Mouse (Mus musculus): ENCODE results near the gene Gpd2. TPM values are rescaled to one million over a fixed set of nuclear protein-coding genes. Genes with fewer than 3 reads are reported as not detected.
A peak's percentile ranks its signal among the peaks of the same experiment; 100 is the strongest.

Gpd2 gene
- polyA plus RNA-seq, 1 experiment from 2014 or later = 12.9 TPM

DNA sequence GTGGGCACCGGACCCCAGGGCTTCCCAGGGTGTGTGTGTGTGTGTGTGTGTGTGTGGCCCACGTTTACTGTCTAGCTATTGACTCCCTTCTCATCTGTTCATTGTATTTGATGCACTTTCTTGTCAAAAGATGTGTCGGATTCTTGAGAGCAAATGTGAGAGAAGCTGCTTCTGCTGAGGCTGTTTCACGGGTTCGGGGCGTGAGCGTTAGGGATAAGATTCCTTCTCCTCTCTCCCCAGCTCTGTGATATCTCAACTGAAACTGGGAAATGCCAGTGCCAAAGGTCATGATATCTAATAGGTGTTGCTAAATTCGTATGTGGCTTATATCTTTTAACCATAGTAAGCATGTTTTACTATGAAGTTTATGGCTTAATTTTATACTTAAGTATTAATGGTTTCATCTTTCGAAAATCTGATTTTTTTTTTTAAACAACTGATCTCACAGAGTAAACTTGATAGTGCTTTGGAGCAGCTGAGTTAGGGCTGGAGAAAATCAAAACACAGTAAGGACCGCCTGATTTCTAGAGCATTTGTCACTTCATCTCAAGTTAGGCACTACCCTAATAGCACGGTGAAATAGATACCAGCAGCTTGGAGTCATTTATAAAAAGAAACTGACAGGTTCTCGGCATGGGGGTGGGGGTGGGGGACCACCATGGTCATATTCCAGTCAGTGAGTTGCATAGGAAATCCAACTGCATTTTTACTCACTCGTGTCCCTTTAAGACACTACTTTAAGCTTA, 32.4 kb downstream of the Gpd2 start:
- H3K4me1 ChIP-seq = no peaks in the 10 kb centered on the region
- WGBS (ENCODE audit: insufficient replicate concordance) = 70% methylated on average over 13 of the region's 13 CpGs
- H3K4me3 ChIP-seq = no peak overlapping the region
- ATAC-seq = no peak
- H3K9me3 ChIP-seq (replicated peaks) = no peaks in the 10 kb centered on the region
- no peaks in the 10 kb centered on the region for H3K27me3 ChIP-seq (replicated peaks)
- H3K36me3 ChIP-seq = no peaks in the 10 kb centered on the region
- H3K4me2 ChIP-seq = no peak overlapping the region
- no peak overlapping the region for H3K9ac ChIP-seq
- no peak overlapping the region for H3K27ac ChIP-seq

DNA sequence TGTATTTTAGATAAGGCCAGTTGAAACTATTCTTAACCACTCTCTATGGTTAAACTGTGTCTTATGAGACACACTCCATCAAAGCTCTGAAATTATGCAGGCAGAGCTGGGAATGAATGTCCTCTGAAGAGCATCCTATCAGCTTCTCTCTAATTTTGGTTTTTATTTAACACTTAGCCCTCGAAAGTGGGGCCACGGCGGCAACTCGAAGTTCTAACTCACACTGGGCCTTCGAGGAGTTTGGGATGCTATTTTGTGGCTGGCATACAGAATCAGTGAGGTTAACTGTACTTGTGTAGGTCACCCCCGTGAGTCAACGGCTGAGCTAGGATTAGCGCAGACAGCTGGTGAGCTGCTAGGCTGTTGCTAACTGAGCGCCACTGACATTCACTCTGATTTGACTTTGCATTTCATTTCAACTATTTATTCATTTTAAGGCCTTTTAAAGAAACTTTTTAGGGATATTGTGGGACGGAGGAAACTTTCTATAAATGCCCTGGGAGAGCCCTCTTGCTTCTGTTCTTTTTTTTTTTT, 42.8 kb downstream of the Gpd2 start:
- WGBS (ENCODE audit: insufficient replicate concordance) = 85% methylated on average over 10 of the region's 10 CpGs

DNA sequence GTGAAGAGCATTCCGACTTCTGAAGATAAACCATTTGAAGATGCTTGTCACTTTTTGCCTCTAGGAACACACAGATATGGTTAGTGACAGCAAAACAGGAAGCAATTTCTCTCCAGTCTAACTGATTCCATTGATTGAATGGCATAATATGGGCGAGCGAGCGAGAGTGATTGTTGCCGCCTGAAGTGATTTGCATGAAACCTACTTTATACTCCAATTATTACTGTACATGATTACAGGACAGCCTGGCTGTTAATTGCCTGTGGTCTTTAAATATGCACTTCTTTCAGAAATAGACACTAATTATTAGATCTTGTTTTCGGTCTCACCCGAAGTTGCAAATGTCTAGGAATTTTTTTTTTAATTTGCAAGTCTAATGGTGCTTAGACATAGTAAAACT, 46.4 kb downstream of the Gpd2 start:
- ATAC-seq = no peak
- H3K4me1 ChIP-seq = no peaks in the 10 kb centered on the region
- 74% methylated on average over 7 of the region's 7 CpGs for WGBS (ENCODE audit: insufficient replicate concordance)
- H3K4me2 ChIP-seq = no peak overlapping the region
- no peak overlapping the region for H3K4me3 ChIP-seq
- no peaks in the 10 kb centered on the region for H3K27me3 ChIP-seq (replicated peaks)
- H3K36me3 ChIP-seq = no peaks in the 10 kb centered on the region; the same call in 1 of the 2 replicates
- no peak overlapping the region for H3K27ac ChIP-seq
- H3K9ac ChIP-seq = no peak overlapping the region
- no peaks in the 10 kb centered on the region for H3K9me3 ChIP-seq (replicated peaks)

More for the DNA sequence above, 42.8 kb downstream of the Gpd2 start:
- no peak for ATAC-seq
- Histone ChIP-seq H3K36me3 (no peaks in the 10 kb centered on the region; the same call in 1 of the 2 replicates), H3K4me2 (no peak overlapping the region), H3K4me1 (0 out of 2 replicates have a peak, but pooled peaks cover 11% of the 10 kb centered on the region), H3K9me3 (replicated peaks) (no peaks in the 10 kb centered on the region), H3K4me3 (no peak overlapping the region), H3K27me3 (replicated peaks) (no peaks in the 10 kb centered on the region), H3K27ac (no peak overlapping the region), H3K9ac (no peak overlapping the region)

DNA sequence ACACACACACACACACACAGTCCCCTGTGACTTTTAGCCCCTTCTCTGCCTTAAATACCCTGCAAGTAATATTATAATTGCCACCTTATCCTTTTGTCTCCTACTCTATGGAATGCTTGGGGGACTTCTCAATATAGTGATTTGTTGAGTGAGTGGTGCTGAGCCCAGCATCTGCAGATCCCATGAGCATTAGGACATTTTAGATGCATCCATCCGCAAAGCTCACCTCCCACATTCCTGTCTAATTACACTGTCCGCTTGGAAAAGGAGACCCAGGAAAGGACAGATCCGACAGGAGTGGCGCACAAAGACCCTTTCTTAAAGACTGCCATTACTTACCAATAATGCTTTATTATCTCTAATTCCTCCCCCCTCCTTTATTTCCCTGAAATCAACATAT, 47.8 kb downstream of the Gpd2 start:
- no peaks in the 10 kb centered on the region; the same call in 1 of the 2 replicates for H3K36me3 ChIP-seq
- 77% methylated on average over 4 of the region's 4 CpGs for WGBS (ENCODE audit: insufficient replicate concordance)
- no peak overlapping the region for H3K4me2 ChIP-seq
- no peak overlapping the region for H3K4me3 ChIP-seq
- no peaks in the 10 kb centered on the region for H3K4me1 ChIP-seq
- H3K9ac ChIP-seq = no peak overlapping the region
- no peaks in the 10 kb centered on the region for H3K27me3 ChIP-seq (replicated peaks)
- H3K9me3 ChIP-seq (replicated peaks) = no peaks in the 10 kb centered on the region
- no peak for ATAC-seq
- H3K27ac ChIP-seq = no peak overlapping the region

- H3K36me3 ChIP-seq = no peaks in the 10 kb centered on the region; the same call in 1 of the 2 replicates
- no peak for ATAC-seq
- H3K4me1 ChIP-seq = no peaks in the 10 kb centered on the region
- 50% methylated on average over 1 of the region's 1 CpGs for WGBS (ENCODE audit: insufficient replicate concordance)
- H3K9me3 ChIP-seq (replicated peaks) = no peaks in the 10 kb centered on the region
- no peak overlapping the region for H3K27ac ChIP-seq
- H3K4me3 ChIP-seq = no peak overlapping the region
- H3K4me2 ChIP-seq = no peak overlapping the region
- no peak overlapping the region for H3K9ac ChIP-seq
- H3K27me3 ChIP-seq (replicated peaks) = no peaks in the 10 kb centered on the region
These were observed 50.6 kb downstream of the Gpd2 start for GRCm38 (mm10) chr2:57287986-57288385.

- no peak overlapping the region for H3K9ac ChIP-seq
- H3K4me1 ChIP-seq = peaks cover 5% of the 10 kb centered on the region; the same call in 1 of the 2 replicates
- WGBS (ENCODE audit: insufficient replicate concordance) = 70% methylated on average over 2 of the region's 2 CpGs
- H3K27ac ChIP-seq = no peak overlapping the region
- no peak overlapping the region for H3K4me2 ChIP-seq
- no peak for ATAC-seq
- H3K27me3 ChIP-seq (replicated peaks) = no peaks in the 10 kb centered on the region
- no peaks in the 10 kb centered on the region for H3K36me3 ChIP-seq
- H3K9me3 ChIP-seq (replicated peaks) = no peaks in the 10 kb centered on the region
- H3K4me3 ChIP-seq = no peak overlapping the region
These were observed 56.1 kb downstream of the Gpd2 start for GRCm38 (mm10) chr2:57293571-57293970.

DNA sequence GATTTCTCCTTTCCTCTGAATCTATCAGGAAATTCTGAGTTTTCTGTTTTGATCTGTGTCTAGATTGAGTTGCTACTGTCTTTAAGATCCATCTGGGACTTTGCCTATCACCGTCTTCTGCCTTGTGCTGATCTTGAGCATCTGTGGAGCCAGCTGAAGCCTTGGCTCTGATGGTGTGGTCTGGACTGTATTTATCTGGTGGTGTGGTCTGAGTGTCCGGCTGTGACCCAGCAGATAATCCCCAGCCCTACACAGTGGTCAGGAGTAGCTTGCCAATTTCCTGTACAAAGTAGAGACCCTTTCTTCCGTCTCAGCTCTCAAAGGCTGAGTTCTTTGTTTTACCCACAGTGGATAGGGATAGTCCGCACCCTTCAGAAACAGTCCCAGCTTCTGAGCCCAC, 58.6 kb downstream of the Gpd2 start:
- no peak overlapping the region for H3K4me2 ChIP-seq
- WGBS (ENCODE audit: insufficient replicate concordance) = 24% methylated on average over 4 of the region's 4 CpGs
- no peaks in the 10 kb centered on the region for H3K36me3 ChIP-seq
- ATAC-seq = no peak
- peaks cover 5% of the 10 kb centered on the region; the same call in 1 of the 2 replicates for H3K4me1 ChIP-seq
- H3K9ac ChIP-seq = no peak overlapping the region
- H3K4me3 ChIP-seq = no peak overlapping the region
- no peaks in the 10 kb centered on the region for H3K9me3 ChIP-seq (replicated peaks)
- no peaks in the 10 kb centered on the region for H3K27me3 ChIP-seq (replicated peaks)
- no peak overlapping the region for H3K27ac ChIP-seq

DNA sequence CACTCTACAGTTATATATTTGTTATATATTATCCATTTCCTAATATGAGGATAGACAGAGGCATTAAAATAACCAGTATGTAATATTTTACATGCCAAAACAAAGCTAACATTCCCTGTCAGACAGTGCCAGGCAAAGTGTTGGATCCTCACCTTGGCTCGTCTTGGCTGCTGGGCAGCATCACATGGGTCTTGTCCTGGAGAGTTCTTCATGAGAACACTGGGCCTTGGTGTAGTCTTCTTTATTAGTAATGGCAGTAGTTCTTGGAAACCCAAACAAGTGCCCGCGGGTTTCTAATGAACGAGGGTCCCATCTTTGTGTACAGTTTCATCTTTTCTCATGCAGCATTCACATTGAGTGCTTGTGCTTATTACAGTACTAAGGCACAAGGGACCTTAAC, 59.8 kb downstream of the Gpd2 start:
- Histone ChIP-seq H3K4me1 (peaks cover 5% of the 10 kb centered on the region; the same call in 1 of the 2 replicates), H3K4me3 (no peak overlapping the region), H3K4me2 (no peak overlapping the region), H3K9ac (no peak overlapping the region), H3K36me3 (no peaks in the 10 kb centered on the region), H3K27me3 (replicated peaks) (no peaks in the 10 kb centered on the region), H3K27ac (no peak overlapping the region), H3K9me3 (replicated peaks) (no peaks in the 10 kb centered on the region)
- ATAC-seq = no peak
- 77% methylated on average over 4 of the region's 4 CpGs for WGBS (ENCODE audit: insufficient replicate concordance)

GRCm38 (mm10) chr2:57301539-57301938, 64.1 kb downstream of the Gpd2 start:
- H3K9me3 ChIP-seq (replicated peaks) = no peaks in the 10 kb centered on the region
- no peak overlapping the region for H3K9ac ChIP-seq
- no peaks in the 10 kb centered on the region for H3K4me1 ChIP-seq
- H3K27ac ChIP-seq = no peak overlapping the region
- 0 out of 2 replicates have a peak, but pooled peaks have one; percentile 27 for ATAC-seq
- H3K4me3 ChIP-seq = no peak overlapping the region
- no peak overlapping the region for H3K4me2 ChIP-seq
- 0 out of 2 replicates have a peak, but pooled peaks cover 3% of the 10 kb centered on the region for H3K36me3 ChIP-seq
- WGBS (ENCODE audit: insufficient replicate concordance) = 26% methylated on average over 3 of the region's 3 CpGs
- H3K27me3 ChIP-seq (replicated peaks) = no peaks in the 10 kb centered on the region

DNA sequence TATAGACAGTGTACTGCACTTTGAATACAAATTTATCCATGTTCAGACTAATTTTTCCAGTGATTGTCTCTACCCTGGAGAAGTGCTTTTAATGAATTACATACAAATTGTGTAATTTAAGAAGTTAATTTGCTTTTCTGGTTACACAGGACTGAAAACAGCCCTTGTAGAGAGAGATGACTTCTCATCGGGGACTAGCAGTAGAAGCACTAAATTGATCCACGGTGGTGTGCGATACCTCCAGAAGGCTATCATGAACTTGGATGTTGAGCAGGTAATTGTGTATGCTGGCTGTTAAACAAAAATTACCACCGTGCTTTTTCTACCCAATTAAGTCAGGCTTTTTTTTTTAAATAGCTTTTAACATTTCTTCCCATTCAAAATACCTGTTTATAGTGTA, 66.8 kb downstream of the Gpd2 start:
- H3K36me3 ChIP-seq = 0 out of 2 replicates have a peak, but pooled peaks cover 5% of the 10 kb centered on the region
- 88% methylated on average over 4 of the region's 4 CpGs for WGBS (ENCODE audit: insufficient replicate concordance)
- no peak for ATAC-seq
- H3K9ac ChIP-seq = no peak overlapping the region
- no peak overlapping the region for H3K4me2 ChIP-seq
- H3K4me1 ChIP-seq = no peaks in the 10 kb centered on the region
- H3K27ac ChIP-seq = no peak overlapping the region
- no peak overlapping the region for H3K4me3 ChIP-seq
- no peaks in the 10 kb centered on the region for H3K9me3 ChIP-seq (replicated peaks)
- H3K27me3 ChIP-seq (replicated peaks) = no peaks in the 10 kb centered on the region

GRCm38 (mm10) chr2:57312268-57312797, 74.9 kb downstream of the Gpd2 start:
- no peak overlapping the region for H3K4me3 ChIP-seq
- H3K27me3 ChIP-seq (replicated peaks) = no peaks in the 10 kb centered on the region
- no peak for ATAC-seq
- H3K4me1 ChIP-seq = no peaks in the 10 kb centered on the region
- 72% methylated on average over 7 of the region's 7 CpGs for WGBS (ENCODE audit: insufficient replicate concordance)
- H3K9me3 ChIP-seq (replicated peaks) = no peaks in the 10 kb centered on the region
- H3K27ac ChIP-seq = no peak overlapping the region
- no peak overlapping the region for H3K9ac ChIP-seq
- no peak overlapping the region for H3K4me2 ChIP-seq
- no peaks in the 10 kb centered on the region for H3K36me3 ChIP-seq

DNA sequence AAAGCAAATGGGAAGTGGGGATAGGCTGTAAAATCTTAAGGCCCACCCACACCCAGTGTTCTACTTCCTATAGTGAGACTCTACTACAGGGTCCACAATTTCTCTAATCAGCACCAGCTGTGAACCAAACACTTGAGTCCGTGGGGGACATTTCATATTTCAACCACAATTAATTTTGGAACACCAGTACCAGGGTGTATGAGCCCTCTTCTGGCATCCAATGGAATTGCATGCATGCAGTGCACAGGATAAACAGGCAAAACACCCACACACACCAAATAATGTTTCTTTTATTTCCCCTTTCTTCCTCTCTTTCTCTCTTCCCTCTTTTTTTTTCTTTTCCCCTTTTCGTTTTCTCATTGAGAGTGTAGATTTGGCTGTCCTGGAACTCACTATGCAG, 78.6 kb downstream of the Gpd2 start:
- 26% methylated on average over 2 of the region's 2 CpGs for WGBS (ENCODE audit: insufficient replicate concordance)
- H3K4me1 ChIP-seq = no peaks in the 10 kb centered on the region
- H3K4me3 ChIP-seq = no peak overlapping the region
- H3K9ac ChIP-seq = no peak overlapping the region
- no peaks in the 10 kb centered on the region for H3K36me3 ChIP-seq
- H3K27me3 ChIP-seq (replicated peaks) = no peaks in the 10 kb centered on the region
- H3K9me3 ChIP-seq (replicated peaks) = no peaks in the 10 kb centered on the region
- no peak for ATAC-seq
- no peak overlapping the region for H3K27ac ChIP-seq
- no peak overlapping the region for H3K4me2 ChIP-seq
